Mouse (Mus musculus): ENCODE results near the gene Hist1h4n.
"Not testable (repeated sequence)": the region's sequence is repeated elsewhere in the genome, so short reads cannot be mapped to it uniquely, and the experiment has no call there.

The Hist1h4n gene

DNA sequence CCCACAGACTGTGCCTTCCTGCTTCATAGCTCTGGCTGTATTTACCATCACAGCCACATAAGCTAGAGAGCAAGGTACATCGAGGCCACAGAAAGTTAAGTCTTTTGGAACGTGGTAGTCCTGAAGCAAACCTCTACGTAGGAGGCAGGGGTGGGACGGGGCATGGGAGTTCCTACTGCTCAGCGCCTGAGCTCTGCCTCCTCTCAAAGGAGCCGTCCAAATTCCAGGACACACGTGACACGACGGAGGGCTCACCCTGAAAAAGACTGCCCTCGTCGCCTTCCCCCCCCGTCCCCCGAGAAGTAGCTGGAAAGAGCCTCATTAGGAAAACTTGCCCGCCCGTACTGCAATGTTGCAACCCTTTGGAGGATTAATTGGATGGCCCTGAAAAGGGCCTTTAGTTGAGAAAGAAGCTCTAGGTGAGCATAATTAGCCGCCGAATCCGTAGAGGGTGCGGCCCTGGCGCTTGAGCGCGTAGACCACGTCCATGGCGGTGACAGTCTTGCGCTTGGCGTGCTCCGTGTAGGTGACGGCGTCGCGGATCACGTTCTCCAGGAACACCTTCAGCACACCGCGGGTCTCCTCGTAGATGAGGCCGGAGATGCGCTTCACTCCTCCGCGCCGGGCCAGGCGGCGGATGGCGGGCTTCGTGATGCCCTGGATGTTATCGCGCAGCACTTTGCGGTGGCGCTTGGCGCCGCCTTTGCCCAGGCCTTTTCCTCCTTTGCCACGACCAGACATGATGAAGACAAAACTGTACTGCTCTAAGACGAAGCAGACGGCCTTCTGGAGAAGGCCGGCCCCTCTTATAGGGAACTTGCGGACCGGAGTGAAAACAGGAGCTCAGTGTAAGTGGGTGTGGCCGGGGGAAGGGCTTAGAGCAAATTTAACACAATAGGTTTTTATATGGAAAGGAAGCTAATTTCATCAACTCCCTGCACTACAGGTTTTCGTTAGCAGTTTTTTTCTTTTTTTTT lies at the start of gene Hist1h4n:
Hist1h4n (minus strand) TSS at position 779 of the 977 bp plus-strand sequence.
- not testable (repeated sequence) for DNase-seq

DNA sequence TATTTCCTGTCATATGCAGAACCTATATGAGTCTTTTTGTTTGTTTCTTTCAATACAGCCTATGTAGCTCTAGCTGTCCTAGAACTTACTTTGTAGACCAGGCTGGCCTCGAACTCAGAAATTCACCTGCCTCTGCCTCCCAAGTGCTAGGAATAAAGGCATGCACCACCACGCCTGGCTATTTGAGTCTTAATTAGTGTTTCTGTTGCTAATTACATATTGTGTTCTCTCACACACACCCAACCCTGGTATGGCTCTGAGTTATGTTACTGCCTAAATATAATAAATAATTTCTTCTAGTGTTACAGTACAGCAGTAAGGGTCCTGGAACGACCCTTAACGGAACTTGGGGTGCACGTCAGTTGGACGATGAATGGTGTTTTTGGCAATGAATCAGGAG lies 48.7 kb upstream of the Hist1h4n start:
- DNase-seq, result no peak

DNA sequence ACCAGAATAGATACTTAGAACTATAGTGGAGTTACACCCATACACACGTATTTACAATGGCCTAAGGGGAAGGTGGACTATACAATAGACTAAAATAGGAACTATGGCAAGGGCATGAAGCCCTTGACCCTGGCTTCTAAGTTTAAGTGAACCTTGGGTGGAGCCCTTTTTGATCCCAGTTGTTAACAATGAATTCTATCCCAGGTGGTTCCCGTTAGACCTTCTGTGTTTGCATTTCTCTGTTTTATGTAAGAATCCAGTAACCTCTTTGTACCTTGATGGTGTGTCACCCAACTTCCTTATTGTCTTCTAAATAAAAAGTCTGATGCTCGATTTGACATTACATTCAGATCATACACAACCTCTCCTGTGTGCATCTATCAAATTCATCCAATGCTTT lies 33.5 kb upstream of the Hist1h4n start:
- DNase-seq, result not testable (repeated sequence)

DNA sequence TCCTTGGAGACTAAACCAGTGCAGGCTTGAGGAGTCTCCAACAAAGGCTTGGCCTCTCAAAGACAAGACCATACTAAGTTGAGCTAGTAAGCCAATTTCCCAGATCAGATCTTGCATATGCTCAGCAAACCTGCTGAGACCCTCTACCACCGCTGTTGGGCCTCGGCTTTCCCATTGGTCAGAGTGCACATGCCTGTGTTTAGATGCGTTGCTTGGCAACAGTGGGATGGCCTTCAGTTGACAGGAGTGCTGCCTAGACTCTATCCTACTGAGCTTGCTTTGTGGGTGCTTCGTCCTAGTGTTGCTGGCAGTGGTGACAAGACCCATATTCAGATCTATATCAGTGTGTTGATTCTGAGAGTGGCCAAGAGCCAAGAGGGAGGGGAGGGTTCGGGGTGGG lies 29.6 kb upstream of the Hist1h4n start:
- DNase-seq, result no peak

DNA sequence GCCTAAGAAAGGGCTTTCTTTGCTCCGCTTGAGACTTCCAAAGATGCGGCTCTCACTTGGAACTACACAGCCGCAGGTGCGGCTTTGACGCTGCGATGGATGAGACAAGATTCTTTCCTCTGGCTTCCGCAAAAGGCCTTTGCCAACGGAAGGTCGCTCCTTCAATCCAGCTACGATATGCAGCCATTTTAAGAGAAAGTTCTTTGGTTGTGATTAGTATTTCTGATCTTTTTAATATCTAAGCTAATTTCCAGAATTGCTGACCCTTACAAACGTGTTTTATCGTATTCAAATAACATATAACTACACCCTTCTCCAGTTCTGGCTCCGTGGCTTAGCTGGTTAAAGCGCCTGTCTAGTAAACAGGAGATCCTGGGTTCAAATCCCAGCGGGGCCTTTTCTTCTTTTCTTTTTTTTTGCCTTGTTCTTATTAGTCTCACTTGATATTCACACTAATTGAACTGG lies 23.7 kb upstream of the Hist1h4n start:
- peak; percentile 66 to 74 for DNase-seq

DNA sequence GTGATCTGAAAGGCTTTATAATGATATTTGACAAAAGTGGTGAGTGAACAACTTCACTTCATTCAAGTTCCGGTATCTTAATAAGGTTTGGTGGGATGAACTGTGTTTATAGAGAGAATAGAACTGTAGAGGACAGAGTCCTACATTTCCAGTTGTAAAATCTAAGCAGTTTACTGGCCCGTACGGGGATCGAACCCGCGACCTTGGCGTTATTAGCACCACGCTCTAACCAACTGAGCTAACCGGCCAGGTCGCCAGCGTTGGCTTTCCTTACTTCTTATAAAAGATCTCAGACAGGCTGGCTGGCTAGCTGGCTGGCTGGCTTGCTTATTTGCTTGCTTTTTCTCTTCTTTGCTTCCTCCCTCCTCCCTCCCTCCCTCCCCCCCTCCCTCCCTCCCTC lies 23.1 kb upstream of the Hist1h4n start:
- peak; percentile 84 to 90 for DNase-seq

DNA sequence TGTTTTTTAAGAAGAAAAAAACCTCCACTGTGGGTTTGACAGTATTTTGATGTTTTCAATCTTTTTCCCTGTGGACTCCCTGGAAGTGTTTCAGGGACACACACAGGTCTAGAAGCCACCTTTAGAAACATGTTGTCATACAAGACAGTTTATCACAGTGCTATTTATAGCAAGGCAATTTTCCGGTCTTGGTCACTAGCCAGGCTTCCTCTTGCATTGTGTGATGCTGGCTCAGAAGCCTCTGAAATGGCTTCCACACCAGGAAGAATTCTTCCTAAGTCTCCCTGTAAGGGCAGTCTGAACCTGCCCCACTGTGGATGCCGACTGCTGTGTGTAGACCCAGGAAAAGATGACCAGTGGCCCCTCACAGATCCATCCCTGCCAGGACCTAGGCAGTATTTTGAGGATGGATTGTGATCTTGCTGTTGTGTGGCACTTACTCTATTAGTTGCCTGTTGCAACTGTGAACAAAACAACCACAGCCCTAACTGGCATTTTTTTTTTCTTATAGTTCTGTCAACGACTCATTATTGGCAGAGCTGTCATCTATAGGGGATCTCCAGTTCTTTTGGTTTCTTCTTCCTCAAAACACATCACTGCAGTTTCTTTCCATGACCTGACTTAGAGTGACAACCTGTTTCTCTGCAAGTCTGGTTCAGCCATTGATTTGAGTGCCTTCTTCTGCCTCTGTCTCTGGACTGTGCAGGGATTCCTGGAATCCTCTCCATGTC lies 20.4 kb upstream of the Hist1h4n start:
- DNase-seq, result no peak

DNA sequence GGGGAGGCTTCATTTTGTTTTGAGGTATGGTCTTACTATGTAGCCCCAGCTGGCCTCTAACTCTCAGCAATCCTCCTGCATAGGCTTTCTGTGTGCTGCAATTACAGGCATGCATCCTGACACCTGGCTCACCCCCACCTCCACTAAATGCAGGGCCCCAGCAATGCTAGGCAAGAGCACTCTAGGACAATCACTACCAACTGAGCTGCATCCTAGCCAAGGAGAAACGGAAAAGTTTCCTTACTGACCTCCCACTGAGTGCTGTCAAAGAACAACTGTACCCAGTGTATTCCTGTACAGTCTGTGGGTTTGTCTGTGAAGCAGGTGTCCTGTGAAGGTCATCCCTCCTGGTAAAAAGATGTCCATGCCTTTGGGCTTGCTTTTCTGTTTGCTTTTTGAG lies 18.7 kb upstream of the Hist1h4n start:
- DNase-seq, result not testable (repeated sequence)

DNA sequence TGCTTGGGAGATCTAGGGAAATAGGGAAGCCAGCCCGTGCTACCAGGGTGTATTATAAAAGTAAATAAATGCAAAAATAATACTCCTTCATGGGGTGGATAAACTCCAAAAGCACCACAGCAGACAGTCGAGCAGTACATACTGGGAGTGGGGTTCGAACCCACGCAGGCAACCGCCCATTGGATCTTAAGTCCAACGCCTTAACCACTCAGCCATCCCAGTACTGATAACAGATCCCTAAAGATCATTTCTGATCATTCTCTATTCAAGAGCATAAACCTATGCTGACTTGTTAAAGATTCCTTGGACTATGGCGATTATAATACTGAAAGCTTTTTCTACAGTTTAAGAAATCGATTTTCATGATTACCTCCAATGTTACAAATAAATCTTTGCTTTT lies 15.9 kb upstream of the Hist1h4n start:
- no peak for DNase-seq

DNA sequence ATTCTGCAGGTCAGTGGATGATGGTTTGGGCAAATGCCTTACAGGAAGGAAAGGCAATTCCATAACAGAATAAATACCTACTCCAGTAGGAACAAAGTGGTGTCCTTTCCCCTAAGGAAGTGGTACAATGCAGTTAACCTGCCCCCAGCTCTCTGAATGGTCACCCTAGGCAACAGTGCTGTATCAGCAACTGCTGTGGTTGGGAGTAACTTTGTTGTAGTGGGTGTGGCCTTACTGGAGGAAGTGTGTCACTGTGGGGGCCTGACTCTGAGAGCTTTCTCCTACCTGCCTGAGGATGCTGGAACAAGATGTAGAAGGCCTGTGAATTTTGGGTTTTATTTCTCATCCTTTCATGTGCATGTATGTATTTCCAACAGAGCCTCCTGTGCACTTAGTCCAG lies 14.4 kb upstream of the Hist1h4n start:
- not testable (repeated sequence) for DNase-seq

DNA sequence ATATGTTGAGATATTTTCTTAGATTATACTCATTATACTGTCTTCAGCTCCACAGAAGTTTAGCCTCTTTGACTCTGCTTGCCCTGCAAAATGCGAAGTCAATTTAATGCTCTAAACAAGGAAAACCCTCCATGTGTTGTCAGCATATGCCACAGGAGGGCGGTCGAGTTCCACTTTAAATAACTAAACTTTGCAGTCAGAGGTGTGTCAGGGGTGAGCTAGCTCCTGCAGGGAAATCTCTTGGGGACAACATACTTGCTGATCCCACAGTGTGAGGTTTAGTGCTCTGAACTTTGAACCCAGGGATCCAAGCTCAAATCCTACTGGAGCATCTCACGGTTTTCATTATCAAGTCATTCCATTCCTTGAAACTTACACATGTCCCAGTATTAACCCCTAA lies 8.5 kb upstream of the Hist1h4n start:
- DNase-seq, result not testable (repeated sequence)

DNA sequence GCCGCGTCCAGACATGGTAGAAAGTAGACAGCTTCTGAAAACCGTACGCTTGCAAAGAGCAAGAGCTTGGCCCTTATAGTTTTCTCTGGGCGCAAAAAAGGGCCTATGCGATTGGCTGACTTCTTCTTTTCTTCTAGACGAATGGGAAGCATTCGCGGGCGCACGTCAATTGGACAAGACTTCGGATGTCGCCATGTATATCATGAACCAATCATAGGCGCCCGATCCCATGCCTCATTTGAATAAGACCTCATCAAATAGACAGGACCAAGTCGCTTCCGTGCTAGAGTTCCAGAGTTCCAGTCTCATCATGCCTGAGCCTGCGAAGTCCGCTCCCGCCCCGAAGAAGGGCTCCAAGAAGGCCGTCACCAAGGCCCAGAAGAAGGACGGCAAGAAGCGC lies 1.5 kb upstream of the Hist1h4n start, which contains the start of the genes Hist1h2ap and Hist1h2br:
Hist1h2ap (minus strand) TSS at position 47 of the 400 bp plus-strand sequence.
Hist1h2br (plus strand) TSS at position 283 of the 400 bp plus-strand sequence.
- not testable (repeated sequence) for DNase-seq

DNA sequence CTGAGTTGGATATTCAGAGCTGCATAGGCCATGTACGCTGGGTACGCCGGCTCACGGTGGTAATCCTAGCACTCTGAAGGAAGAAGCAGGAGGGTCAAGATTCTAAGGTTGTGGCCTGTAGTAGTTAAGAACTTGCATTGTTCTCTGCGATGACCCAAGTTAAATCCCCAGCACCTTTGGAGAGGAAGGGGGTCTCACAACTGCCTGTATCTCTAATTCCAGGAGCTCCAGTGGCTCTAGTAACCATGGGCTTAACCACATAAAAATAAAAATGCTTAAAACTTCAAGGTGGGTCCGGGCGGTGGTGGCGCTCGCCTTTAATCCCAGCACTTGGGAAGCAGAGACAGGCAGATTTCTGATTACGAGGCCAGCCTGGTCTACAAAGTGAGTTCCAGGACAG lies 1.7 kb downstream of the Hist1h4n start:
- DNase-seq, result no peak

DNA sequence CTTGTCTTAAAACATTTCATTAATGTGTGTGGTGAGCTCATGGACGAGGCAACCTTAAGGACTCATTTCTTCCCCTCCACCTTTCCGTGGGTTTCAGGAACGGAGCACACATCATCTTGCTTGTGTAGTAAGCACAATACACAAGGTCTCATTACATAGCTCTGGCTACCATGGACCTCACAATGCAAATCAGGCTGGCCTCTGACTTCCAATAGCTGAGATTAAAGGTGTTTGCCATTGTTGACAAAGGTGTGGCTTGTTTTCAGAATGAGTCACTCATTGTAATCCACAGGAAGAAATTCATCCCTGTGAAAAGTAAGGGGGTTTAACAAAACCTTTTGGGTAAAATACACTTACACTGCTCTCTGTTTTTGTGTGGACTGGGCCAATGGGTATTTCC lies 3.5 kb downstream of the Hist1h4n start:
- DNase-seq, result no peak

DNA sequence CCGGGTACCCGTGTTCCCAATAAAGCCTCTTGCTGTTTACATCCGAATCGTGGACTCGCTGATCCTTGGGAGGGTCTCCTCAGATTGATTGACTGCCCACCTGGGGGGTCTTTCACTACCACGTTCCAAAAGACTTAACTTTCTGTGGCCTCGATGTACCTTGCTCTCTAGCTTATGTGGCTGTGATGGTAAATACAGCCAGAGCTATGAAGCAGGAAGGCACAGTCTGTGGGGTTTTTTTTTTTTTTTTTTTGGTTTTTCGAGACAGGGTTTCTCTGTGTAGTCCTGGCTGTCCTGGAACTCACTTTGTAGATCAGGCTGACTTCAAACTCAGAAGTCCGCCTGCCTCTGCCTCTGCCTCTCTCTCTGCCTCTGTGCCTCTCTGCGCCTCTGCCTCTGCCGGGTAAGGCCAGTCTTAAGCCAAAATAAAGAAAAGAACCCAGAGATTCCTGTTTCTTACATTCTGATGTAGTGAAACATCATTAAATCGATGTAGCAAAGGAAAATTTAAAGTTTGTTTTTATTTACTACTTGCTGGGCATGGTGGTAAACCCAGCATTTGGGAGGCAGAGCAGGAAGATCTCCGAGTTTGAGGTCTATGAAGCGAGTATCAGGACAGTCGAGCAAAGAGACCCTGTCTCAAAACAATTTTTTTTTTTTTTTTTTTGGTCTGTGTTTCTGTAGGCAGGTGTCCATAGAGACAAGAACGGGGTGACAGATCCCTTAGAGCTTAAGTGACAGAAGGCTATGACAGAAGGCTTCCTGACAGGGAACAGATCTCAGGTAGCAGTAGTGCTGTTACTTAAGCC lies 11.7 kb downstream of the Hist1h4n start:
- not testable (repeated sequence) for DNase-seq

DNA sequence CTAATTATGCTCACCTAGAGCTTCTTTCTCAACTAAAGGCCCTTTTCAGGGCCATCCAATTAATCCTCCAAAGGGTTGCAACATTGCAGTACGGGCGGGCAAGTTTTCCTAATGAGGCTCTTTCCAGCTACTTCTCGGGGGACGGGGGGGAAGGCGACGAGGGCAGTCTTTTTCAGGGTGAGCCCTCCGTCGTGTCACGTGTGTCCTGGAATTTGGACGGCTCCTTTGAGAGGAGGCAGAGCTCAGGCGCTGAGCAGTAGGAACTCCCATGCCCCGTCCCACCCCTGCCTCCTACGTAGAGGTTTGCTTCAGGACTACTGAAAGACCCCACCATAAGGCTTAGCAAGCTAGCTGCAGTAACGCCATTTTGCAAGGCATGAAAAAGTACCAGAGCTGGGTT lies 19.9 kb downstream of the Hist1h4n start:
- not testable (repeated sequence) for DNase-seq

DNA sequence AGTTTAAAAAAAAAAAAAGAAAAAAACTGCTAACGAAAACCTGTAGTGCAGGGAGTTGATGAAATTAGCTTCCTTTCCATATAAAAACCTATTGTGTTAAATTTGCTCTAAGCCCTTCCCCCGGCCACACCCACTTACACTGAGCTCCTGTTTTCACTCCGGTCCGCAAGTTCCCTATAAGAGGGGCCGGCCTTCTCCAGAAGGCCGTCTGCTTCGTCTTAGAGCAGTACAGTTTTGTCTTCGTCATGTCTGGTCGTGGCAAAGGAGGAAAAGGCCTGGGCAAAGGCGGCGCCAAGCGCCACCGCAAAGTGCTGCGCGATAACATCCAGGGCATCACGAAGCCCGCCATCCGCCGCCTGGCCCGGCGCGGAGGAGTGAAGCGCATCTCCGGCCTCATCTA lies 20.5 kb downstream of the Hist1h4n start, which contains the start of gene Hist1h4m:
Hist1h4m (plus strand) TSS at position 208 of the 400 bp plus-strand sequence.
- DNase-seq, result peak in 1 of 2 experiments; percentile 24

DNA sequence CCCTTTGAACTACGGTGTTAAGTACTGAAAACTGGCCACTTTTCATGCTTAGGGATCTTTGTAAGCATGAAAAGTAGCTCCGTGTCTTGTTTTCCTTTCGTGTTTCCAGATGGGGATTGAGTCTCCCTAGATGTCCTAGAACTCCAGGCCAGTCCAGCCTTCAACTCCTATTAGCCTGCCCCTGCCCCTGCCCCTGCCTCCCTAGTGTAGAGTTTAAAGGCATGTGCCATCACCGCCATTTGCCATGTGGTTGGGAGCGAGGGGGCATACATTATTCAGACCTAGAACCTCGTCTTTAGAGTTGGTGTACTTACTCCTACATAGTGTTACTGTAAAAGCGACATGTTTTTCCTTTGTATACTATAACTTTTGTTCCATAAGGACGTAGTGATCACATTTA lies 20.9 kb downstream of the Hist1h4n start:
- DNase-seq, result not testable (repeated sequence)

DNA sequence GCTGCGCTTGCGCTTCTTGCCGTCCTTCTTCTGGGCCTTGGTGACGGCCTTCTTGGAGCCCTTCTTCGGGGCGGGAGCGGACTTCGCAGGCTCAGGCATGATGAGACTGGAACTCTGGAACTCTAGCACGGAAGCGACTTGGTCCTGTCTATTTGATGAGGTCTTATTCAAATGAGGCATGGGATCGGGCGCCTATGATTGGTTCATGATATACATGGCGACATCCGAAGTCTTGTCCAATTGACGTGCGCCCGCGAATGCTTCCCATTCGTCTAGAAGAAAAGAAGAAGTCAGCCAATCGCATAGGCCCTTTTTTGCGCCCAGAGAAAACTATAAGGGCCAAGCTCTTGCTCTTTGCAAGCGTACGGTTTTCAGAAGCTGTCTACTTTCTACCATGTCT lies 21.9 kb downstream of the Hist1h4n start, which contains the start of the genes Hist1h2bq and Hist1h2ao:
Hist1h2bq (minus strand) TSS at position 125 of the 400 bp plus-strand sequence.
Hist1h2ao (plus strand) TSS at position 393 of the 400 bp plus-strand sequence.
- not testable (repeated sequence) for DNase-seq

DNA sequence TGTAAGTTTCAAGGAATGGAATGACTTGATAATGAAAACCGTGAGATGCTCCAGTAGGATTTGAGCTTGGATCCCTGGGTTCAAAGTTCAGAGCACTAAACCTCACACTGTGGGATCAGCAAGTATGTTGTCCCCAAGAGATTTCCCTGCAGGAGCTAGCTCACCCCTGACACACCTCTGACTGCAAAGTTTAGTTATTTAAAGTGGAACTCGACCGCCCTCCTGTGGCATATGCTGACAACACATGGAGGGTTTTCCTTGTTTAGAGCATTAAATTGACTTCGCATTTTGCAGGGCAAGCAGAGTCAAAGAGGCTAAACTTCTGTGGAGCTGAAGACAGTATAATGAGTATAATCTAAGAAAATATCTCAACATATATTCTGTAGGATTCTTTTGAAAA lies 28.9 kb downstream of the Hist1h4n start:
- DNase-seq, result not testable (repeated sequence)

DNA sequence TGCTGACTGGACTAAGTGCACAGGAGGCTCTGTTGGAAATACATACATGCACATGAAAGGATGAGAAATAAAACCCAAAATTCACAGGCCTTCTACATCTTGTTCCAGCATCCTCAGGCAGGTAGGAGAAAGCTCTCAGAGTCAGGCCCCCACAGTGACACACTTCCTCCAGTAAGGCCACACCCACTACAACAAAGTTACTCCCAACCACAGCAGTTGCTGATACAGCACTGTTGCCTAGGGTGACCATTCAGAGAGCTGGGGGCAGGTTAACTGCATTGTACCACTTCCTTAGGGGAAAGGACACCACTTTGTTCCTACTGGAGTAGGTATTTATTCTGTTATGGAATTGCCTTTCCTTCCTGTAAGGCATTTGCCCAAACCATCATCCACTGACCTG lies 34.8 kb downstream of the Hist1h4n start:
- DNase-seq, result not testable (repeated sequence)

DNA sequence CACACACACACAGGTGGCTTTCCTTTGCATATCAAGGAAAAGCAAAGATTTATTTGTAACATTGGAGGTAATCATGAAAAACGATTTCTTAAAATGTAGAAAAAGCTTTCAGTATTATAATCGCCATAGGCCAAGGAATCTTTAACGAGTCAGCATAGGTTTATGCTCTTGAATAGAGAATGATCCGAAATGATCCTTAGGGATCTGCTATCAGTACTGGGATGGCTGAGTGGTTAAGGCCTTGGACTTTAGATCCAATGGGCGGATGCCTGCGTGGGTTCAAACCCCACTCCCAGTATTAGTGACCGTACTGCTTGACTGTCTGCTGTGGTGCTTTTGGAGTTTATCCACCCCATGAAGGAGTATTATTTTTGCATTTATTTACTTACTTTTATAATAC lies 36.4 kb downstream of the Hist1h4n start:
- DNase-seq, result no peak
